Mouse (Mus musculus): ENCODE measurements around the gene Tctn3.

DNA sequence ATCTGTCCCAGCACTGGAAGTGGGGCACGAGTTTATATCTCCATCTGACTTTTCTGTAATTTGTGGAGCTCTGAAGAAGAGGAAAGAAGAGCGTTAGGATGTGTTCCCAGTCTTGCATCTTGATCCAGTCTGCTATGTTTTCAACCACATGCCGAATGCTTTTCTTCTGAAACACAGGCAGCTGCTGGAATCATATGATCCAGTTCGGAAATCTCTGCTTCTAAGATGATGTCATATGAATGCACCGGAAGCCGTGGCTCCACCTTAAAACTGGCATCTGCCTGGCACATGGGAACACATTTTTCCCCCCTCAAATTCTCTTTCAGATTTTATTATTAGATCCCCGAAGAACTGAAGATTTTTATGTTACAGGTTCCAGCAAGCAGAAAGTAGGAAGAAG is 2.8 kb upstream of the Tctn3 start:
- TF ChIP-seq POLR2A (IDR thresholded peaks at IDR 0.05; ENCODE audit: borderline replicate concordance, low read depth, low read length), result no peak
- TF ChIP-seq CTCF (IDR thresholded peaks at IDR 0.05; ENCODE audit: low read depth, low read length), result no peak

All from bone marrow macrophage, adult 2 months (primary cell).